ENCODE assay signal across 8 mouse cellular contexts in genomic region chr10:29146198-29146857, GRCm38 (mm10). TPM values are rescaled to one million over a fixed set of nuclear protein-coding genes. Genes with fewer than 3 reads are reported as not detected.
DNase-seq lines count a peak whose midpoint lies in the region; ATAC-seq and TF ChIP-seq lines count a peak whose summit lies in the region.

No protein-coding gene starts in this region.

- H3K4me2 ChIP-seq in heart, postnatal 0 days (ENCODE audit: low read depth, low read length) = peak overlapping the region; percentile 63
- peak overlapping the region; percentile 98 for H3K4me2 ChIP-seq in limb, embryonic 12.5 days

- POLR2A ChIA-PET in Patski (lab: Charles Lee) = no interaction called here

- H3K27me3 ChIP-seq in heart, postnatal 0 days (ENCODE audit: control insufficient read depth, insufficient read depth, low read length) = peaks cover 57% of the 10 kb centered on the region
- peaks cover 45% of the 10 kb centered on the region for H3K27me3 ChIP-seq in Patski
- H3K27me3 ChIP-seq in limb, embryonic 12.5 days = peaks cover 66% of the 10 kb centered on the region

- DNase-seq in heart, postnatal 0 days (ENCODE audit: low spot score) = no peak
- DNase-seq in heart, postnatal 14 days = no peak
- DNase-seq in Patski (ENCODE audit: low read depth, low spot score) = no peak
- DNase-seq in right cerebral cortex, postnatal 10 days (ENCODE audit: low spot score in 2 of 2) = peak; percentile 44 to 79
- no peak for DNase-seq in thymus, postnatal 25 days
- no peak for DNase-seq in adrenal gland, postnatal 14 days

- peak overlapping the region; percentile 42 for H3K4me3 ChIP-seq in heart, postnatal 0 days (ENCODE audit: low read depth, low read length)
- H3K4me3 ChIP-seq in embryonic fibroblast, embryonic 13.5 days (ENCODE audit: insufficient read depth, low read length) = peak overlapping the region; percentile 34
- peak overlapping the region; percentile 58 for H3K4me3 ChIP-seq in limb, embryonic 12.5 days (replicated peaks)

- peaks cover 12% of the 10 kb centered on the region; the same call in 1 of the 2 replicates for H3K4me1 ChIP-seq in heart, postnatal 0 days (ENCODE audit: control insufficient read depth, insufficient read depth)
- H3K4me1 ChIP-seq in embryonic fibroblast, embryonic 13.5 days (ENCODE audit: control insufficient read depth, insufficient read depth, low read length) = no peaks in the 10 kb centered on the region
- peaks cover 29% of the 10 kb centered on the region for H3K4me1 ChIP-seq in limb, embryonic 12.5 days (replicated peaks)

- H3K9ac ChIP-seq in heart, postnatal 0 days (replicated peaks; ENCODE audit: low read depth, low read length) = no peak overlapping the region
- H3K9ac ChIP-seq in limb, embryonic 12.5 days (replicated peaks) = no peak overlapping the region; the same call in 1 of the 2 replicates

- no peak for TF ChIP-seq CTCF in heart, postnatal 0 days (IDR thresholded peaks at IDR 0.05; ENCODE audit: low read depth)
- no peak for TF ChIP-seq CTCF in Patski (IDR thresholded peaks at IDR 0.05)
- TF ChIP-seq CTCF in embryonic fibroblast, embryonic 13.5 days (IDR thresholded peaks at IDR 0.05; ENCODE audit: borderline replicate concordance, insufficient read depth, low read length) = no peak

- TF ChIP-seq EP300 in heart, postnatal 0 days (IDR thresholded peaks at IDR 0.05; ENCODE audit: low read depth) = no peak

- H3K9me3 ChIP-seq in heart, postnatal 0 days (replicated peaks; ENCODE audit: control insufficient read depth, low read length) = no peaks in the 10 kb centered on the region
- no peaks in the 10 kb centered on the region for H3K9me3 ChIP-seq in limb, embryonic 12.5 days

- ATAC-seq in heart, postnatal 0 days (ENCODE audit: insufficient read depth, low read depth) = peak; percentile 30; the same call in 1 of the 2 replicates
- peak; percentile 2 for ATAC-seq in Patski
- peak; percentile 61; the same call in 1 of the 2 replicates for ATAC-seq in limb, embryonic 12.5 days (ENCODE audit: insufficient number of reproducible peaks, insufficient read depth, low FRiP score, low TSS enrichment, low read depth)

- WGBS in heart, postnatal 0 days = 1% methylated on average over 22 of the region's 22 CpGs
- WGBS in limb, embryonic 12.5 days = under 1% methylated on average over 22 of the region's 22 CpGs

- H3K27ac ChIP-seq in heart, postnatal 0 days (ENCODE audit: low read depth) = no peak overlapping the region
- no peak overlapping the region for H3K27ac ChIP-seq in embryonic fibroblast, embryonic 13.5 days (ENCODE audit: insufficient read depth, low read length)
- no peak overlapping the region for H3K27ac ChIP-seq in limb, embryonic 12.5 days

- CTCF ChIA-PET in Patski (lab: Charles Lee) = interaction anchor here (1.4 to 1.7 kb wide), 2 partner anchors 13 to 33 kb away, joined by 4 to 5 read pairs; no protein-coding TSS in a partner anchor

- TF ChIP-seq POLR2A in embryonic fibroblast, embryonic 13.5 days (IDR thresholded peaks at IDR 0.05; ENCODE audit: low read depth, low read length) = no peak

- in situ Hi-C loops in Patski (cut with MboI; ENCODE audit: low pct_unique_long_range_greater_than_20kb) = no loop called here

- intact Hi-C loops in heart, postnatal 14 days (cut with DNase I) = no loop called here

- H3K36me3 ChIP-seq in heart, postnatal 0 days (replicated peaks; ENCODE audit: control insufficient read depth, insufficient read depth, low read length) = no peaks in the 10 kb centered on the region
- H3K36me3 ChIP-seq in limb, embryonic 12.5 days = no peaks in the 10 kb centered on the region

RNA-seq across cellular contexts. Expression of gene Soga3, which starts 2.7 kb away (rescaled TPM):
- total RNA-seq in heart, postnatal 0 days (2014; rRNA removed; ENCODE audit: low replicate concordance) = 2.9 TPM in 1 of 2 replicates, not detected in the other
- polyA plus RNA-seq in heart, postnatal 0 days (2015; fragmentation: Nextera tagmentation; extraction: Ambion mirVana) = 0.07 TPM in 2 replicates
- total RNA-seq in heart, postnatal 14 days (2021) = not detected
- 0.96 TPM for polyA plus RNA-seq in Patski (2021)
- polyA plus RNA-seq in embryonic fibroblast, embryonic 13.5 days (2011; ENCODE audit: insufficient read length, low read depth, missing spikeins) = 0.44 TPM in 1 of 2 replicates, not detected in the other
- polyA plus RNA-seq in limb, embryonic 12.5 days (2016; fragmentation: Nextera tagmentation; extraction: Ambion mirVana) = 0.87 and 1.2 TPM in 2 replicates
- total RNA-seq in adrenal gland, postnatal 14 days (2021) = 4.9 and 7.9 TPM in 2 replicates

RNA-seq across cellular contexts. Expression of gene Gm49353, which starts 52.4 kb away (rescaled TPM):
- total RNA-seq in heart, postnatal 0 days (2014; rRNA removed; ENCODE audit: low replicate concordance) = not detected in 2 replicates
- polyA plus RNA-seq in heart, postnatal 0 days (2015; fragmentation: Nextera tagmentation; extraction: Ambion mirVana) = not detected in 2 replicates
- total RNA-seq in heart, postnatal 14 days (2021) = not detected
- 0.13 TPM for polyA plus RNA-seq in Patski (2021)
- not detected in 2 replicates for polyA plus RNA-seq in embryonic fibroblast, embryonic 13.5 days (2011; ENCODE audit: insufficient read length, low read depth, missing spikeins)
- polyA plus RNA-seq in limb, embryonic 12.5 days (2016; fragmentation: Nextera tagmentation; extraction: Ambion mirVana) = 0.70 TPM in 1 of 2 replicates, not detected in the other
- total RNA-seq in adrenal gland, postnatal 14 days (2021) = 0.86 TPM in 1 of 2 replicates, not detected in the other

Comparison
In these comparisons a context has a peak if more than half of its experiments do, and no peak if none do; other contexts are left out.
1. ATAC-seq: peak in every context shown above with its lines; median percentile 61 in limb, embryonic 12.5 days; 30 in heart, postnatal 0 days; 2 in Patski.
2. DNase-seq: peak in right cerebral cortex, postnatal 10 days (2 of 2); none in heart, postnatal 0 days (single experiment), heart, postnatal 14 days (0 of 2), Patski (single experiment), thymus, postnatal 25 days (single experiment) and adrenal gland, postnatal 14 days (single experiment).
3. Peak in every context shown above with its lines, with median percentiles within 50 percentile points of each other: H3K4me3 ChIP-seq.